Mouse (Mus musculus) testis, adult 2 months (tissue): ENCODE results near the gene Wnt7b.

Source experiments
- CTCF ChIP-seq: fragments of 200-500 bp; IDR thresholded peaks from 2 replicates; pipeline ENCODE4 v1.5.1; 2012; ENCODE audit warnings: low read depth, mild to moderate bottlenecking, inconsistent platforms, low read length, moderate library complexity; ENCODE audit not compliant: control insufficient read depth, insufficient read depth, insufficient replicate concordance
- POLR2A ChIP-seq: fragments of 200-500 bp; IDR thresholded peaks from 2 replicates; pipeline ENCODE4 v1.6.1; 2012; ENCODE audit warnings: low read depth, mild to moderate bottlenecking, inconsistent platforms, low read length, moderate library complexity; ENCODE audit not compliant: control insufficient read depth

- TF ChIP-seq CTCF (no peak), POLR2A (no peak)
These were observed 17.3 kb downstream of the Wnt7b start for GRCm38 (mm10) chr15:85564966-85565365.
